Mouse (Mus musculus): Measurements from ENCODE around the gene Dppa3. TPM values are rescaled to one million over a fixed set of nuclear protein-coding genes. Genes with fewer than 3 reads are reported as not detected.
"Not testable (repeated sequence)": the region's sequence is repeated elsewhere in the genome, so short reads cannot be mapped to it uniquely, and the experiment has no call there.

Dppa3 gene
- polyA plus RNA-seq, 1 experiment from 2014 or later, result not detected

- ATAC-seq (replicated peaks; ENCODE audit: insufficient number of reproducible peaks, insufficient read depth, low FRiP score, low read depth), result no peak
- H3K9ac ChIP-seq, result no peak overlapping the region
- 81% methylated on average over 4 of the region's 4 CpGs for WGBS
- H3K36me3 ChIP-seq, result no peaks in the 10 kb centered on the region
- no peak overlapping the region for H3K4me3 ChIP-seq
- no peak overlapping the region for H3K27ac ChIP-seq
- peaks cover 6% of the 10 kb centered on the region; the same call in 1 of the 2 replicates for H3K4me1 ChIP-seq (replicated peaks)
- H3K4me2 ChIP-seq, result no peak overlapping the region
- no peaks in the 10 kb centered on the region for H3K9me3 ChIP-seq (replicated peaks)
- H3K27me3 ChIP-seq, result no peaks in the 10 kb centered on the region
Observed at GRCm38 (mm10) chr6:122612426-122612825, 13.8 kb upstream of the Dppa3 start.

DNA sequence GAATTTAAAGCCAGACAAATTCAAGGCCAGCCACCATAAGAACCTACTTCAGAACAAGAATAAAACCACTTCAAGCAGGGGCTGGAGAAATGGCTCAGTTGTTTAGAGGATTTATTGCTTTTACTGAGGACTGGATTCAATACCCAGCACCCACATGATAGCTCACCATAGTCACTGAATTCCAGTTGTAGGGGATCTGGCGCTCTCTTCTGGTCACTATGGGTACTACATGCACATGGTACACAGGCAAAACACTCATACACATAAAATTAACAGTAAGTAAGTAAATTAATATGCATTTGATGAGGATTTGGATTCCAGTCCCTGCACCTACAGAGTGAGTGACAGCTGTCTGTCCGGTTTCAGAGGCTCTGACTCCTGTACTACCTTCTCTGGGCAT, 12.2 kb upstream of the Dppa3 start:
- Histone ChIP-seq H3K9me3 (replicated peaks) (no peaks in the 10 kb centered on the region), H3K27me3 (no peaks in the 10 kb centered on the region), H3K4me1 (replicated peaks) (peaks cover 6% of the 10 kb centered on the region; the same call in 1 of the 2 replicates), H3K9ac (no peak overlapping the region), H3K27ac (no peak overlapping the region), H3K36me3 (no peaks in the 10 kb centered on the region), H3K4me2 (no peak overlapping the region), H3K4me3 (no peak overlapping the region)
- WGBS, result 60% methylated on average over 2 of the region's 2 CpGs
- no peak for ATAC-seq (replicated peaks; ENCODE audit: insufficient number of reproducible peaks, insufficient read depth, low FRiP score, low read depth)

GRCm38 (mm10) chr6:122616022-122616421, 10.2 kb upstream of the Dppa3 start:
- no peak overlapping the region for H3K4me2 ChIP-seq
- H3K27me3 ChIP-seq, result no peaks in the 10 kb centered on the region
- no peaks in the 10 kb centered on the region for H3K4me1 ChIP-seq (replicated peaks)
- ATAC-seq (replicated peaks; ENCODE audit: insufficient number of reproducible peaks, insufficient read depth, low FRiP score, low read depth), result no peak
- H3K36me3 ChIP-seq, result no peaks in the 10 kb centered on the region
- 67% methylated on average over 3 of the region's 3 CpGs for WGBS
- H3K4me3 ChIP-seq, result no peak overlapping the region
- no peaks in the 10 kb centered on the region for H3K9me3 ChIP-seq (replicated peaks)
- no peak overlapping the region for H3K9ac ChIP-seq
- H3K27ac ChIP-seq, result no peak overlapping the region

GRCm38 (mm10) chr6:122621066-122621465, 5.1 kb upstream of the Dppa3 start:
- no peak overlapping the region for H3K27ac ChIP-seq
- no peak overlapping the region for H3K9ac ChIP-seq
- no peak for ATAC-seq (replicated peaks; ENCODE audit: insufficient number of reproducible peaks, insufficient read depth, low FRiP score, low read depth)
- H3K4me1 ChIP-seq (replicated peaks), result no peaks in the 10 kb centered on the region
- no peaks in the 10 kb centered on the region for H3K27me3 ChIP-seq
- H3K36me3 ChIP-seq, result no peaks in the 10 kb centered on the region
- H3K9me3 ChIP-seq (replicated peaks), result no peaks in the 10 kb centered on the region
- H3K4me2 ChIP-seq, result no peak overlapping the region
- WGBS, result 93% methylated on average over 6 of the region's 6 CpGs
- no peak overlapping the region for H3K4me3 ChIP-seq

GRCm38 (mm10) chr6:122624480-122624879, 1.7 kb upstream of the Dppa3 start:
- no peak overlapping the region for H3K4me2 ChIP-seq
- no peak overlapping the region for H3K27ac ChIP-seq
- H3K36me3 ChIP-seq, result no peaks in the 10 kb centered on the region
- no peak overlapping the region for H3K9ac ChIP-seq
- peaks cover 8% of the 10 kb centered on the region; the same call in 1 of the 2 replicates for H3K27me3 ChIP-seq
- no peaks in the 10 kb centered on the region for H3K4me1 ChIP-seq (replicated peaks)
- H3K9me3 ChIP-seq (replicated peaks), result no peaks in the 10 kb centered on the region
- 50% methylated on average over 5 of the region's 5 CpGs for WGBS
- no peak for ATAC-seq (replicated peaks; ENCODE audit: insufficient number of reproducible peaks, insufficient read depth, low FRiP score, low read depth)
- no peak overlapping the region for H3K4me3 ChIP-seq

GRCm38 (mm10) chr6:122625156-122625555, 1.1 kb upstream of the Dppa3 start:
- 68% methylated on average over 4 of the region's 4 CpGs for WGBS

GRCm38 (mm10) chr6:122627469-122628108, 1.4 kb downstream of the Dppa3 start:
- Histone ChIP-seq H3K4me1 (replicated peaks) (no peaks in the 10 kb centered on the region), H3K9me3 (replicated peaks) (no peaks in the 10 kb centered on the region), H3K27me3 (peaks cover 8% of the 10 kb centered on the region; the same call in 1 of the 2 replicates), H3K36me3 (no peaks in the 10 kb centered on the region), H3K4me3 (peak overlapping the region; percentile 30), H3K4me2 (peak overlapping the region; percentile 54), H3K27ac (no peak overlapping the region), H3K9ac (no peak overlapping the region)
- ATAC-seq (replicated peaks; ENCODE audit: insufficient number of reproducible peaks, insufficient read depth, low FRiP score, low read depth), result no peak
- 18% methylated on average over 20 of the region's 20 CpGs for WGBS

More at GRCm38 (mm10) chr6:122625156-122625555, 1.1 kb upstream of the Dppa3 start:
- peaks cover 8% of the 10 kb centered on the region; the same call in 1 of the 2 replicates for H3K27me3 ChIP-seq
- no peak for ATAC-seq (replicated peaks; ENCODE audit: insufficient number of reproducible peaks, insufficient read depth, low FRiP score, low read depth)
- H3K9ac ChIP-seq, result no peak overlapping the region
- no peak overlapping the region for H3K4me3 ChIP-seq
- no peaks in the 10 kb centered on the region for H3K36me3 ChIP-seq
- H3K4me1 ChIP-seq (replicated peaks), result no peaks in the 10 kb centered on the region
- no peak overlapping the region for H3K27ac ChIP-seq
- no peaks in the 10 kb centered on the region for H3K9me3 ChIP-seq (replicated peaks)
- no peak overlapping the region for H3K4me2 ChIP-seq

- no peak overlapping the region for H3K4me2 ChIP-seq
Observed at GRCm38 (mm10) chr6:122633411-122633810, 7.2 kb downstream of the Dppa3 start.

GRCm38 (mm10) chr6:122635315-122635714, 9.1 kb downstream of the Dppa3 start:
- Histone ChIP-seq H3K9me3 (replicated peaks) (no peaks in the 10 kb centered on the region), H3K4me1 (replicated peaks) (no peaks in the 10 kb centered on the region), H3K4me3 (no peak overlapping the region), H3K27me3 (no peaks in the 10 kb centered on the region), H3K4me2 (no peak overlapping the region), H3K27ac (no peak overlapping the region), H3K36me3 (no peaks in the 10 kb centered on the region), H3K9ac (no peak overlapping the region)
- WGBS, result 73% methylated on average over 7 of the region's 7 CpGs
- no peak for ATAC-seq (replicated peaks; ENCODE audit: insufficient number of reproducible peaks, insufficient read depth, low FRiP score, low read depth)

More at GRCm38 (mm10) chr6:122633411-122633810, 7.2 kb downstream of the Dppa3 start:
- Histone ChIP-seq H3K27ac (no peak overlapping the region), H3K9ac (no peak overlapping the region), H3K4me1 (replicated peaks) (no peaks in the 10 kb centered on the region), H3K4me3 (no peak overlapping the region), H3K9me3 (replicated peaks) (no peaks in the 10 kb centered on the region), H3K27me3 (0 out of 2 replicates have a peak, but pooled peaks cover under 1% of the 10 kb centered on the region), H3K36me3 (no peaks in the 10 kb centered on the region)
- ATAC-seq (replicated peaks; ENCODE audit: insufficient number of reproducible peaks, insufficient read depth, low FRiP score, low read depth), result no peak
- WGBS, result 30% methylated on average over 9 of the region's 9 CpGs

GRCm38 (mm10) chr6:122636666-122637065, 10.5 kb downstream of the Dppa3 start:
- Histone ChIP-seq H3K4me1 (replicated peaks) (no peaks in the 10 kb centered on the region), H3K27me3 (no peaks in the 10 kb centered on the region), H3K4me2 (no peak overlapping the region), H3K27ac (no peak overlapping the region), H3K36me3 (no peaks in the 10 kb centered on the region), H3K9ac (no peak overlapping the region), H3K9me3 (replicated peaks) (no peaks in the 10 kb centered on the region), H3K4me3 (no peak overlapping the region)
- 67% methylated on average over 3 of the region's 3 CpGs for WGBS
- no peak for ATAC-seq (replicated peaks; ENCODE audit: insufficient number of reproducible peaks, insufficient read depth, low FRiP score, low read depth)

DNA sequence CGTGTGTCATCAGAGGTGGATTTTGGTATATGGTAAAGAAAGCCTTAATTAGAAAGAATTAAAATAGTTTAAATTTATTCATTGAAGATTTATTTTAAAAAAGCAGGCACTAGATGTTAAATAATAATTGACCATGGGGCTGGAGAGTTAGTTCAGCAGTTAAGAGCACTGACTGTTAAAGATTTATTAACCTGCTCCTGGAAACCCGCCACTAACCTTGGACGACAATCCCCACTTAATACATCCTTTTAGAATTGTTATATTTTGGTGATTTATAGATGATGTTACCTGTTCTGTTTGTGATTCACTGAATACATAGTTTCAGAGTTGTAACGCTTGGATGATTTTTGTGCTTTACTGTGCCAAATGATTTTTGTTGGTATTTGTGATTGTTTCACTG, 11.4 kb downstream of the Dppa3 start:
- H3K27me3 ChIP-seq; H3K4me3 ChIP-seq; H3K27ac ChIP-seq; ATAC-seq (replicated peaks; ENCODE audit: insufficient number of reproducible peaks, insufficient read depth, low FRiP score, low read depth); H3K4me1 ChIP-seq (replicated peaks); H3K9ac ChIP-seq; H3K36me3 ChIP-seq; H3K4me2 ChIP-seq; H3K9me3 ChIP-seq (replicated peaks): not testable (repeated sequence)
- WGBS, result 76% methylated on average over 4 of the region's 4 CpGs

- H3K4me1 ChIP-seq (replicated peaks); H3K36me3 ChIP-seq; H3K27ac ChIP-seq; H3K9ac ChIP-seq; ATAC-seq (replicated peaks; ENCODE audit: insufficient number of reproducible peaks, insufficient read depth, low FRiP score, low read depth); H3K9me3 ChIP-seq (replicated peaks); H3K27me3 ChIP-seq; H3K4me2 ChIP-seq; H3K4me3 ChIP-seq: not testable (repeated sequence)
- 90% methylated on average over 21 of the region's 21 CpGs for WGBS
Observed at GRCm38 (mm10) chr6:122644196-122644595, 18.0 kb downstream of the Dppa3 start.

All from heart, embryonic 15.5 days (tissue).